Mouse (Mus musculus) C2C12 (cell line): ENCODE measurements around the gene Syne3.

Experiments used
- CEBPB ChIP-seq: IDR thresholded peaks from one replicate; pipeline ENCODE4 v1.6.1; 2011; ENCODE audit warnings: low read depth, mild to moderate bottlenecking, control low read depth, moderate library complexity
- CTCF ChIP-seq: IDR thresholded peaks from one replicate; pipeline ENCODE4 v1.5.1; 2011; ENCODE audit not compliant: control insufficient read depth, insufficient read depth, insufficient read length
- MAX ChIP-seq: IDR thresholded peaks from one replicate; pipeline ENCODE4 v1.6.1; 2011; ENCODE audit warnings: mild to moderate bottlenecking, control low read depth
- MYOG ChIP-seq: IDR thresholded peaks from one replicate; pipeline ENCODE4 v1.6.1; 2011; ENCODE audit not compliant: control insufficient read depth, insufficient read length; ENCODE audit errors: extremely low read depth
- USF1 ChIP-seq: IDR thresholded peaks from one replicate; pipeline ENCODE4 v1.6.1; 2011; ENCODE audit warnings: low read depth, mild to moderate bottlenecking, control low read depth, moderate library complexity

GRCm38 (mm10) chr12:104978420-104978819, 31.2 kb downstream of the Syne3 start:
- TF ChIP-seq CTCF (no peak), USF1 (peak; percentile 57), MYOG (no peak), MAX (peak; percentile 5), CEBPB (peak; percentile 73)
